Mouse (Mus musculus): Measurements from ENCODE around the gene Mroh2a.

The Mroh2a gene

GRCm38 (mm10) chr1:88235046-88235893, 8.5 kb downstream of the Mroh2a start:
- no peak for DNase-seq (ENCODE audit: low spot score)

GRCm38 (mm10) chr1:88235894-88236415, 9.2 kb downstream of the Mroh2a start:
- DNase-seq (ENCODE audit: low spot score), result no peak

GRCm38 (mm10) chr1:88237311-88237710, 10.5 kb downstream of the Mroh2a start:
- no peak for DNase-seq (ENCODE audit: low spot score)

GRCm38 (mm10) chr1:88238771-88239170, 12.0 kb downstream of the Mroh2a start:
- DNase-seq (ENCODE audit: low spot score), result no peak

GRCm38 (mm10) chr1:88240072-88240471, 13.3 kb downstream of the Mroh2a start:
- no peak for DNase-seq (ENCODE audit: low spot score)

GRCm38 (mm10) chr1:88240579-88240978, 13.8 kb downstream of the Mroh2a start:
- no peak for DNase-seq (ENCODE audit: low spot score)

- DNase-seq (ENCODE audit: low spot score), result no peak
Observed at GRCm38 (mm10) chr1:88243861-88244260, 17.1 kb downstream of the Mroh2a start.

GRCm38 (mm10) chr1:88245881-88246280, 19.1 kb downstream of the Mroh2a start:
- no peak for DNase-seq (ENCODE audit: low spot score)

- DNase-seq (ENCODE audit: low spot score), result no peak
Observed at GRCm38 (mm10) chr1:88246386-88246785, 19.6 kb downstream of the Mroh2a start.

- DNase-seq (ENCODE audit: low spot score), result no peak
Observed at GRCm38 (mm10) chr1:88247660-88248059, 20.9 kb downstream of the Mroh2a start.

- DNase-seq (ENCODE audit: low spot score), result no peak
Observed at GRCm38 (mm10) chr1:88248658-88249057, 21.9 kb downstream of the Mroh2a start.

GRCm38 (mm10) chr1:88249596-88249995, 22.8 kb downstream of the Mroh2a start:
- no peak for DNase-seq (ENCODE audit: low spot score)

GRCm38 (mm10) chr1:88250023-88250422, 23.2 kb downstream of the Mroh2a start:
- no peak for DNase-seq (ENCODE audit: low spot score)

GRCm38 (mm10) chr1:88253106-88253505, 26.3 kb downstream of the Mroh2a start:
- DNase-seq (ENCODE audit: low spot score), result no peak

GRCm38 (mm10) chr1:88253540-88253939, 26.8 kb downstream of the Mroh2a start:
- DNase-seq (ENCODE audit: low spot score), result no peak

GRCm38 (mm10) chr1:88254793-88255465, 28.1 kb downstream of the Mroh2a start:
- no peak for DNase-seq (ENCODE audit: low spot score)

GRCm38 (mm10) chr1:88255466-88255857, 28.7 kb downstream of the Mroh2a start:
- no peak for DNase-seq (ENCODE audit: low spot score)

GRCm38 (mm10) chr1:88255989-88256754, 29.4 kb downstream of the Mroh2a start:
- DNase-seq (ENCODE audit: low spot score), result no peak

GRCm38 (mm10) chr1:88256886-88257663, 30.3 kb downstream of the Mroh2a start:
- no peak for DNase-seq (ENCODE audit: low spot score)

GRCm38 (mm10) chr1:88257681-88258080, 30.9 kb downstream of the Mroh2a start:
- DNase-seq (ENCODE audit: low spot score), result no peak

- DNase-seq (ENCODE audit: low spot score), result no peak
Observed at GRCm38 (mm10) chr1:88258361-88258760, 31.6 kb downstream of the Mroh2a start.

Measured in T-cell, adult 2 months (primary cell).